Mouse (Mus musculus) cortical plate, adult 2 months (tissue): Measurements from ENCODE around the gene Ttll12. TPM values are rescaled to one million over a fixed set of nuclear protein-coding genes. Genes with fewer than 3 reads are reported as not detected.

Experiments
- H3K27ac ChIP-seq: fragments of 200-500 bp; 2 replicates; pipeline ENCODE4 v1.5.1; 2012; ENCODE audit warnings: low read length, control low read depth, inconsistent platforms; ENCODE audit not compliant: insufficient read depth
- H3K4me1 ChIP-seq: fragments of 200-500 bp; 2 replicates; pipeline ENCODE4 v1.6.1; 2011; ENCODE audit warnings: low read length; ENCODE audit not compliant: control insufficient read depth, insufficient read depth
- H3K4me3 ChIP-seq: fragments of 200-500 bp; 2 replicates; pipeline ENCODE4 v1.5.1; 2011; ENCODE audit warnings: mild to moderate bottlenecking, low read length, control low read depth; ENCODE audit not compliant: insufficient read depth
- CTCF ChIP-seq: fragments of 200-500 bp; IDR thresholded peaks from 2 replicates; pipeline ENCODE4 v1.5.1; 2011; ENCODE audit warnings: mild to moderate bottlenecking, control low read depth, low read length; ENCODE audit not compliant: insufficient read depth; ENCODE audit errors: extremely low read depth
- POLR2A ChIP-seq: fragments of 200-500 bp; IDR thresholded peaks from 2 replicates; pipeline ENCODE4 v1.6.1; 2011; ENCODE audit warnings: mild to moderate bottlenecking, low read length, control low read depth; ENCODE audit not compliant: insufficient read depth; ENCODE audit errors: extremely low read depth
- polyA plus RNA-seq: library from polyadenylated mRNA; depleted of rRNA; stranded (reverse); fragments of >200 nt; gene quantifications from 2 replicates; pipeline ENCODE4 v1.2.3, GENCODE M21; 2012; rRNA removed

The Ttll12 gene
- polyA plus RNA-seq, 1 experiment, result 13.5 TPM

GRCm38 (mm10) chr15:83529765-83530164 lies 65.2 kb downstream of the Ttll12 start:
- Histone ChIP-seq H3K4me1 (no peaks in the 10 kb centered on the region), H3K27ac (no peak overlapping the region), H3K4me3 (no peak overlapping the region)
- TF ChIP-seq CTCF (no peak), POLR2A (no peak)

GRCm38 (mm10) chr15:83528892-83529291 lies 66.1 kb downstream of the Ttll12 start:
- Histone ChIP-seq H3K4me1 (no peaks in the 10 kb centered on the region), H3K27ac (no peak overlapping the region), H3K4me3 (no peak overlapping the region)
- TF ChIP-seq POLR2A (no peak), CTCF (no peak)

GRCm38 (mm10) chr15:83527747-83528146 lies 67.2 kb downstream of the Ttll12 start:
- Histone ChIP-seq H3K4me1 (no peaks in the 10 kb centered on the region), H3K4me3 (no peak overlapping the region), H3K27ac (no peak overlapping the region)
- no peak for TF ChIP-seq POLR2A

- Histone ChIP-seq H3K27ac (no peak overlapping the region), H3K4me1 (no peaks in the 10 kb centered on the region), H3K4me3 (peak overlapping the region; percentile 34)
- TF ChIP-seq CTCF, result no peak
- TF ChIP-seq POLR2A, result no peak
These were observed 67.9 kb downstream of the Ttll12 start for GRCm38 (mm10) chr15:83527092-83527437.

- Histone ChIP-seq H3K4me3 (peak within 1 kb of the TSS; percentile 34), H3K27ac (no peak within 1 kb of the TSS), H3K4me1 (no peaks in the 10 kb centered on the region)
- TF ChIP-seq CTCF (no peak), POLR2A (no peak)
These were observed 68.4 kb downstream of the Ttll12 start, which contains the start of gene Bik for GRCm38 (mm10) chr15:83526424-83527091. Bik (plus strand) TSS chr15:83526862.

Other genes starting within 250 kb of the Ttll12 start
- 24.8 and 24.9 TPM in 2 replicates for gene Arfgap3, start 244.9 kb downstream of the Ttll12 start, polyA plus RNA-seq
- gene Pacsin2, start 130.6 kb downstream of the Ttll12 start, polyA plus RNA-seq, result 84.4 and 87.8 TPM in 2 replicates
- 48.5 and 50.1 TPM in 2 replicates for gene Ttll1, start 84.3 kb downstream of the Ttll12 start, polyA plus RNA-seq
- gene Bik, start 68.3 kb downstream of the Ttll12 start, polyA plus RNA-seq, result 0.28 and 0.31 TPM in 2 replicates
- 10.1 and 11.5 TPM in 2 replicates for gene Tspo, start 31.6 kb downstream of the Ttll12 start, polyA plus RNA-seq
- gene Mcat, start 31.4 kb downstream of the Ttll12 start, polyA plus RNA-seq, result 26.5 and 32.1 TPM in 2 replicates
- gene Scube1, start 129.9 kb upstream of the Ttll12 start, polyA plus RNA-seq, result 26.7 and 29.2 TPM in 2 replicates
- gene Mpped1, start 184.3 kb upstream of the Ttll12 start, polyA plus RNA-seq, result 160 and 176 TPM in 2 replicates